ENCODE assay signal across 8 mouse cellular contexts in genomic region chr9:21073044-21073840, GRCm38 (mm10). TPM values are rescaled to one million over a fixed set of nuclear protein-coding genes. Genes with fewer than 3 reads are reported as not detected.
DNase-seq lines count a peak whose midpoint lies in the region; ATAC-seq and TF ChIP-seq lines count a peak whose summit lies in the region.

Gene Gm49373, minus strand, starts transcription at chr9:21073096.
Gene Fdx1l, minus strand, starts transcription at chr9:21073614.

- peak; percentile 50; the same call in 1 of the 2 replicates for TF ChIP-seq EP300 in ES-Bruce4 (IDR thresholded peaks at IDR 0.05; ENCODE audit: insufficient read depth, low read depth, low read length)

- peak; percentile 93 for ATAC-seq in cerebellum, adult (ENCODE audit: insufficient number of reproducible peaks, low FRiP score, low TSS enrichment)
- peak; percentile 96 for ATAC-seq in forebrain, embryonic 14.5 days
- ATAC-seq in neutrophil, adult 5-6 weeks (ENCODE audit: extremely low read depth, insufficient number of reproducible peaks, low FRiP score, poor library complexity, severe bottlenecking) = peak; percentile 86

- H3K27me3 ChIP-seq in ES-Bruce4 (ENCODE audit: control insufficient read depth, insufficient read depth, low read length, poor library complexity, severe bottlenecking) = no peaks in the 10 kb centered on the region
- no peaks in the 10 kb centered on the region for H3K27me3 ChIP-seq in forebrain, embryonic 14.5 days (replicated peaks; ENCODE audit: control insufficient read depth, insufficient read depth, low read length)

- peak within 1 kb of the TSS; percentile 76 for H3K9ac ChIP-seq in ES-Bruce4 (ENCODE audit: low read depth, poor library complexity, severe bottlenecking)
- H3K9ac ChIP-seq in forebrain, embryonic 14.5 days (ENCODE audit: low read length) = peak within 1 kb of the TSS; percentile 85

- no peaks in the 10 kb centered on the region for H3K4me1 ChIP-seq in ES-Bruce4 (ENCODE audit: control insufficient read depth, insufficient read depth, low read length)
- H3K4me1 ChIP-seq in forebrain, embryonic 14.5 days (ENCODE audit: control insufficient read depth, insufficient read depth, low read length) = peaks cover 8% of the 10 kb centered on the region
- peaks cover 5% of the 10 kb centered on the region; the same call in 1 of the 2 replicates for H3K4me1 ChIP-seq in lung, adult 2 months (ENCODE audit: control insufficient read depth, insufficient read depth, low read length)

- WGBS in forebrain, embryonic 14.5 days = 3% methylated on average over 58 of the region's 58 CpGs
- 2% methylated on average over 58 of the region's 58 CpGs for WGBS in lung, adult 2 months

- TF ChIP-seq CTCF in ES-Bruce4 (IDR thresholded peaks at IDR 0.05; ENCODE audit: low read depth, low read length) = no peak
- TF ChIP-seq CTCF in lung, adult 2 months (IDR thresholded peaks at IDR 0.05; ENCODE audit: insufficient read depth, low read length) = no peak

- peaks cover 27% of the 10 kb centered on the region for H3K36me3 ChIP-seq in ES-Bruce4 (ENCODE audit: control insufficient read depth, insufficient read depth, low read length, poor library complexity, severe bottlenecking)
- H3K36me3 ChIP-seq in forebrain, embryonic 14.5 days (ENCODE audit: control insufficient read depth, insufficient read depth, low read length) = peaks cover 43% of the 10 kb centered on the region

- H3K4me2 ChIP-seq in forebrain, embryonic 14.5 days (ENCODE audit: low read length) = peak within 1 kb of the TSS; percentile 92

- intact Hi-C loops in heart, postnatal 25 days (cut with DNase I) = loop anchor here (5.0 kb wide), 1 partner anchor 64 kb away; no protein-coding TSS in a partner anchor

- H3K9me3 ChIP-seq in ES-Bruce4 (replicated peaks; ENCODE audit: control insufficient read depth, insufficient read depth, low read length, poor library complexity, severe bottlenecking) = no peaks in the 10 kb centered on the region
- H3K9me3 ChIP-seq in forebrain, embryonic 14.5 days (replicated peaks; ENCODE audit: control insufficient read depth, low read length) = no peaks in the 10 kb centered on the region

- H3K27ac ChIP-seq in ES-Bruce4 (ENCODE audit: insufficient read depth, low read length) = peak within 1 kb of the TSS; percentile 44
- H3K27ac ChIP-seq in forebrain, embryonic 14.5 days (ENCODE audit: low read depth, low read length) = peak within 1 kb of the TSS; percentile 11; the same call in 1 of the 2 replicates

- TF ChIP-seq POLR2A in ES-Bruce4 (IDR thresholded peaks at IDR 0.05; ENCODE audit: insufficient read depth, low read length) = peak; percentile 69
- TF ChIP-seq POLR2A in lung, adult 2 months (IDR thresholded peaks at IDR 0.05; ENCODE audit: borderline replicate concordance, extremely low read depth, low read depth, low read length) = peak; percentile 84; the same call in 1 of the 2 replicates

- peak; percentile 94 for DNase-seq in forebrain, embryonic 14.5 days (ENCODE audit: low spot score)
- peak; percentile 78 for DNase-seq in heart, postnatal 25 days (ENCODE audit: low spot score)
- DNase-seq in layer of hippocampus, adult 18-20 months (ENCODE audit: low spot score in 2 of 2) = peak; percentile 84 to 96
- peak; percentile 86 for DNase-seq in lung, adult 2 months
- DNase-seq in thymus, adult 18-20 months = peak; percentile 73 to 75

- peak within 1 kb of the TSS; percentile 82 for H3K4me3 ChIP-seq in ES-Bruce4 (ENCODE audit: low read depth, low read length)
- peak within 1 kb of the TSS; percentile 82 for H3K4me3 ChIP-seq in forebrain, embryonic 14.5 days (ENCODE audit: low read depth, low read length)
- peak within 1 kb of the TSS; percentile 77 for H3K4me3 ChIP-seq in lung, adult 2 months (replicated peaks; ENCODE audit: extremely low read depth, low read depth, low read length)

RNA-seq across cellular contexts. Expression of gene Gm49373, which starts in this region (rescaled TPM):
- 1.0 and 1.4 TPM in 2 replicates for polyA plus RNA-seq in ES-Bruce4 (2011; ENCODE audit: insufficient read depth, insufficient read length, low read depth, missing spikeins)
- polyA plus RNA-seq in forebrain, embryonic 14.5 days (2014; fragmentation: Nextera tagmentation; extraction: Ambion mirVana) = 0.41 and 1.8 TPM in 2 replicates
- under 1 TPM in 1 of 2 experiments, not detected in 1; 0.13 TPM for total RNA-seq in heart, postnatal 25 days (2021)
- 1 to 10 TPM; 1.6 to 2.9 TPM for total RNA-seq in layer of hippocampus, adult 18-20 months (2021)
- polyA plus RNA-seq in lung, adult 2 months (2012; rRNA removed) = 0.17 and 0.37 TPM in 2 replicates
- 0.23 and 0.25 TPM in 2 replicates for total RNA-seq in neutrophil, adult 5-6 weeks (2017)

RNA-seq across cellular contexts. Expression of gene Fdx1l, which starts in this region (rescaled TPM):
- 25.9 and 38.8 TPM in 2 replicates for polyA plus RNA-seq in ES-Bruce4 (2011; ENCODE audit: insufficient read depth, insufficient read length, low read depth, missing spikeins)
- polyA plus RNA-seq in forebrain, embryonic 14.5 days (2014; fragmentation: Nextera tagmentation; extraction: Ambion mirVana) = 60.2 and 69.8 TPM in 2 replicates
- total RNA-seq in heart, postnatal 25 days (2021) = 10 to 100 TPM; 33.6 to 36.5 TPM
- 10 to 100 TPM; 54.0 to 65.5 TPM for total RNA-seq in layer of hippocampus, adult 18-20 months (2021)
- polyA plus RNA-seq in lung, adult 2 months (2012; rRNA removed) = 43.1 and 46.7 TPM in 2 replicates
- 11.1 and 15.7 TPM in 2 replicates for total RNA-seq in neutrophil, adult 5-6 weeks (2017)

Comparison
In these comparisons a context has a peak if more than half of its experiments do, and no peak if none do; other contexts are left out.
1. Peak in every context shown above with its lines: DNase-seq, ATAC-seq, H3K4me3 ChIP-seq and H3K27ac ChIP-seq.